Mouse (Mus musculus): ENCODE measurements around the gene Prpf8. TPM values are rescaled to one million over a fixed set of nuclear protein-coding genes. Genes with fewer than 3 reads are reported as not detected.

Gene Prpf8
- polyA plus RNA-seq, 1 experiment from 2014 or later: 25.3 TPM

GRCm38 (mm10) chr11:75469261-75469660 is 17.4 kb upstream of the Prpf8 start:
- Histone ChIP-seq H3K36me3 (ENCODE audit: control insufficient read depth, insufficient read depth) (peaks cover 23% of the 10 kb centered on the region), H3K4me1 (ENCODE audit: control insufficient read depth, low read depth, low read length) (peaks cover 35% of the 10 kb centered on the region), H3K9ac (ENCODE audit: low read depth, low read length) (no peak overlapping the region), H3K9me3 (replicated peaks; ENCODE audit: control insufficient read depth, low read length) (peaks cover 3% of the 10 kb centered on the region; the same call in 1 of the 2 replicates), H3K27me3 (ENCODE audit: control insufficient read depth, insufficient read depth, low read depth, low read length) (no peaks in the 10 kb centered on the region), H3K4me3 (ENCODE audit: low read depth, low read length) (no peak overlapping the region), H3K27ac (ENCODE audit: low read length) (no peak overlapping the region), H3K4me2 (ENCODE audit: low read depth, low read length) (no peak overlapping the region)
- no peak for ATAC-seq (ENCODE audit: low read depth)
- 79% methylated on average over 4 of the region's 4 CpGs for WGBS (ENCODE audit: insufficient replicate concordance)

GRCm38 (mm10) chr11:75470675-75471074 is 15.9 kb upstream of the Prpf8 start:
- Histone ChIP-seq H3K4me3 (ENCODE audit: low read depth, low read length) (no peak overlapping the region), H3K9me3 (replicated peaks; ENCODE audit: control insufficient read depth, low read length) (peaks cover 3% of the 10 kb centered on the region; the same call in 1 of the 2 replicates), H3K9ac (ENCODE audit: low read depth, low read length) (no peak overlapping the region), H3K4me1 (ENCODE audit: control insufficient read depth, low read depth, low read length) (peaks cover 31% of the 10 kb centered on the region), H3K4me2 (ENCODE audit: low read depth, low read length) (no peak overlapping the region), H3K27me3 (ENCODE audit: control insufficient read depth, insufficient read depth, low read depth, low read length) (no peaks in the 10 kb centered on the region), H3K36me3 (ENCODE audit: control insufficient read depth, insufficient read depth) (peaks cover 9% of the 10 kb centered on the region), H3K27ac (ENCODE audit: low read length) (no peak overlapping the region)
- WGBS (ENCODE audit: insufficient replicate concordance): 57% methylated on average over 3 of the region's 3 CpGs
- no peak for ATAC-seq (ENCODE audit: low read depth)

DNA sequence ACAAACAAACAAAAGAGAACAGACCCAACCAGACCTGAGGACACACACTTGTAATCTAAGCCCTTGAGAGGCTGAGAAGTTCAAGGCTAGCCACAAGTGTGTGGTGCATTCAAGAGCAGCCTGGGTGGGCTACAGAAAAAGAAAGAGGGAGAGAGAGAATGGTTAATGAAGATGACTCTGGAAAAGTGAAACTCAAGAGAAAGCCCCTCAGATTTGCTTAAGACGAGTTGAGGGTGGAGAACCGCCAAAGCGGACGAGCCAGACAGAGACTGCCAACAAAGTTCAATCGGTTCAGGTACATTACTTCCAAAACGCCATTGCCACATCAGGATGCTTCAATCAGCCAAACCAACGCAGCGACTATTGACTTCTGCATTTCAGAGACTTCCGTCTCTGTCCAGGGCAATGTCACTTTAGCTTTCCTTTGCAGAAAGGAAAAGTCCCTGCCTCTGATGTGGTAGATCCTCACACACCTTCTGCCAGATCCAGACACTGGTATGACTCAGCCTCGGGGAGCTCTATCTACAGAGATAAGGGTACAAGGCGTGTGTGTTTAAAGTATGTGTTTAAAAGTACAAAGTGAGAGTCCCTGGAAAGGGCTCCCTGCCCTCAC is 14.0 kb upstream of the Prpf8 start:
- 33% methylated on average over 11 of the region's 11 CpGs for WGBS (ENCODE audit: insufficient replicate concordance)
- Histone ChIP-seq H3K4me3 (ENCODE audit: low read depth, low read length) (no peak overlapping the region), H3K9ac (ENCODE audit: low read depth, low read length) (0 out of 2 replicates have a peak overlapping the region, but pooled peaks have one; percentile 14), H3K27me3 (ENCODE audit: control insufficient read depth, insufficient read depth, low read depth, low read length) (no peaks in the 10 kb centered on the region), H3K9me3 (replicated peaks; ENCODE audit: control insufficient read depth, low read length) (no peaks in the 10 kb centered on the region), H3K27ac (ENCODE audit: low read length) (no peak overlapping the region), H3K4me2 (ENCODE audit: low read depth, low read length) (no peak overlapping the region), H3K4me1 (ENCODE audit: control insufficient read depth, low read depth, low read length) (peaks cover 25% of the 10 kb centered on the region), H3K36me3 (ENCODE audit: control insufficient read depth, insufficient read depth) (no peaks in the 10 kb centered on the region)
- ATAC-seq (ENCODE audit: low read depth): peak; percentile 43; the same call in 1 of the 2 replicates

- no peak for ATAC-seq (ENCODE audit: low read depth)
- Histone ChIP-seq H3K4me3 (ENCODE audit: low read depth, low read length) (no peak overlapping the region), H3K27me3 (ENCODE audit: control insufficient read depth, insufficient read depth, low read depth, low read length) (no peaks in the 10 kb centered on the region), H3K9me3 (replicated peaks; ENCODE audit: control insufficient read depth, low read length) (no peaks in the 10 kb centered on the region), H3K4me2 (ENCODE audit: low read depth, low read length) (no peak overlapping the region), H3K27ac (ENCODE audit: low read length) (no peak overlapping the region), H3K9ac (ENCODE audit: low read depth, low read length) (no peak overlapping the region), H3K4me1 (ENCODE audit: control insufficient read depth, low read depth, low read length) (peaks cover 17% of the 10 kb centered on the region), H3K36me3 (ENCODE audit: control insufficient read depth, insufficient read depth) (no peaks in the 10 kb centered on the region)
- 73% methylated on average over 7 of the region's 7 CpGs for WGBS (ENCODE audit: insufficient replicate concordance)
These were observed 13.2 kb upstream of the Prpf8 start for GRCm38 (mm10) chr11:75473376-75473775.

- Histone ChIP-seq H3K27me3 (ENCODE audit: control insufficient read depth, insufficient read depth, low read depth, low read length) (no peaks in the 10 kb centered on the region; the same call in none of the 2 replicates), H3K36me3 (ENCODE audit: control insufficient read depth, insufficient read depth) (peaks cover 16% of the 10 kb centered on the region), H3K4me3 (ENCODE audit: low read depth, low read length) (no peak overlapping the region), H3K9me3 (replicated peaks; ENCODE audit: control insufficient read depth, low read length) (no peaks in the 10 kb centered on the region), H3K4me1 (ENCODE audit: control insufficient read depth, low read depth, low read length) (peaks cover 12% of the 10 kb centered on the region), H3K4me2 (ENCODE audit: low read depth, low read length) (no peak overlapping the region), H3K9ac (ENCODE audit: low read depth, low read length) (no peak overlapping the region), H3K27ac (ENCODE audit: low read length) (no peak overlapping the region)
- ATAC-seq (ENCODE audit: low read depth): no peak
- 18% methylated on average over 3 of the region's 3 CpGs for WGBS (ENCODE audit: insufficient replicate concordance)
These were observed 424 bp upstream of the Prpf8 start for GRCm38 (mm10) chr11:75486192-75486591.

GRCm38 (mm10) chr11:75487496-75487895 is 880 bp downstream of the Prpf8 start:
- Histone ChIP-seq H3K9ac (ENCODE audit: low read depth, low read length) (peak overlapping the region; percentile 93), H3K4me1 (ENCODE audit: control insufficient read depth, low read depth, low read length) (peaks cover 12% of the 10 kb centered on the region), H3K4me3 (ENCODE audit: low read depth, low read length) (peak overlapping the region; percentile 91), H3K36me3 (ENCODE audit: control insufficient read depth, insufficient read depth) (peaks cover 29% of the 10 kb centered on the region), H3K4me2 (ENCODE audit: low read depth, low read length) (peak overlapping the region; percentile 91), H3K27ac (ENCODE audit: low read length) (no peak overlapping the region), H3K27me3 (ENCODE audit: control insufficient read depth, insufficient read depth, low read depth, low read length) (no peaks in the 10 kb centered on the region; the same call in none of the 2 replicates), H3K9me3 (replicated peaks; ENCODE audit: control insufficient read depth, low read length) (no peaks in the 10 kb centered on the region)
- no peak for ATAC-seq (ENCODE audit: low read depth)
- 21% methylated on average over 6 of the region's 6 CpGs for WGBS (ENCODE audit: insufficient replicate concordance)

- H3K27me3 ChIP-seq (ENCODE audit: control insufficient read depth, insufficient read depth, low read depth, low read length): no peaks in the 10 kb centered on the region
- peaks cover 90% of the 10 kb centered on the region for H3K36me3 ChIP-seq (ENCODE audit: control insufficient read depth, insufficient read depth)
- no peak overlapping the region for H3K9ac ChIP-seq (ENCODE audit: low read depth, low read length)
- H3K4me3 ChIP-seq (ENCODE audit: low read depth, low read length): no peak overlapping the region
- no peak overlapping the region for H3K4me2 ChIP-seq (ENCODE audit: low read depth, low read length)
- peak; percentile 68 for ATAC-seq (ENCODE audit: low read depth)
- no peaks in the 10 kb centered on the region; the same call in 1 of the 2 replicates for H3K4me1 ChIP-seq (ENCODE audit: control insufficient read depth, low read depth, low read length)
- H3K9me3 ChIP-seq (replicated peaks; ENCODE audit: control insufficient read depth, low read length): no peaks in the 10 kb centered on the region
- peak overlapping the region; percentile 64 for H3K27ac ChIP-seq (ENCODE audit: low read length)
- WGBS (ENCODE audit: insufficient replicate concordance): 83% methylated on average over 10 of the region's 10 CpGs
These were observed 7.9 kb downstream of the Prpf8 start for GRCm38 (mm10) chr11:75494296-75495049.

DNA sequence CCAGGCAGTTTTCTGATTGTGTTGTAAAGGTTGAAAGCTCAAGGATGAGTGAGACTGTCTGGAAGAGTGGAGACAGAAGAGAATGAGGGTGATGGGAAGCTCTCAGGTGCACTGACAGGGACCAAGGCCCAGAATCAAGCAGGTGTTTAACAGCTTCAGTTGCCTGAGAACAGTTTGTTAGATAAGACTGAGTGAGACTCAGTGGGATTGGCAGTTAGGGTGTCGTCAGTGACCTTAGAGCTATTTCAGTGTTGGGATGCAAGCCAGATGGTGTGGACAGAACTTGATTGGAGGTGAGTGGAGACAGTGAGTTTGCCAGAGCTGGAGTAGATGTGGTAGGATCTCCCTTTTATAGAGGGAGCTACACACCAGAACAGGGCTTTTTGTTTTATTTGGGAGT is 11.5 kb downstream of the Prpf8 start:
- Histone ChIP-seq H3K27me3 (ENCODE audit: control insufficient read depth, insufficient read depth, low read depth, low read length) (no peaks in the 10 kb centered on the region), H3K36me3 (ENCODE audit: control insufficient read depth, insufficient read depth) (peaks cover 90% of the 10 kb centered on the region), H3K4me1 (ENCODE audit: control insufficient read depth, low read depth, low read length) (no peaks in the 10 kb centered on the region; the same call in 1 of the 2 replicates), H3K4me3 (ENCODE audit: low read depth, low read length) (no peak overlapping the region), H3K4me2 (ENCODE audit: low read depth, low read length) (no peak overlapping the region), H3K27ac (ENCODE audit: low read length) (no peak overlapping the region), H3K9me3 (replicated peaks; ENCODE audit: control insufficient read depth, low read length) (no peaks in the 10 kb centered on the region), H3K9ac (ENCODE audit: low read depth, low read length) (no peak overlapping the region)
- WGBS (ENCODE audit: insufficient replicate concordance): 59% methylated on average over 1 of the region's 1 CpGs
- ATAC-seq (ENCODE audit: low read depth): no peak; the same call in 1 of the 2 replicates

- ATAC-seq (ENCODE audit: low read depth): no peak
- Histone ChIP-seq H3K4me2 (ENCODE audit: low read depth, low read length) (no peak overlapping the region), H3K4me3 (ENCODE audit: low read depth, low read length) (no peak overlapping the region), H3K27ac (ENCODE audit: low read length) (no peak overlapping the region), H3K36me3 (ENCODE audit: control insufficient read depth, insufficient read depth) (peaks cover 50% of the 10 kb centered on the region), H3K4me1 (ENCODE audit: control insufficient read depth, low read depth, low read length) (peaks cover 23% of the 10 kb centered on the region), H3K9ac (ENCODE audit: low read depth, low read length) (no peak overlapping the region), H3K9me3 (replicated peaks; ENCODE audit: control insufficient read depth, low read length) (no peaks in the 10 kb centered on the region), H3K27me3 (ENCODE audit: control insufficient read depth, insufficient read depth, low read depth, low read length) (no peaks in the 10 kb centered on the region)
- WGBS (ENCODE audit: insufficient replicate concordance): 86% methylated on average over 4 of the region's 4 CpGs
These were observed 21.5 kb downstream of the Prpf8 start for GRCm38 (mm10) chr11:75508162-75508561.

All from liver, embryonic 16.5 days (tissue).